ENCODE assay signal across 9 mouse cellular contexts in the genomic region with DNA sequence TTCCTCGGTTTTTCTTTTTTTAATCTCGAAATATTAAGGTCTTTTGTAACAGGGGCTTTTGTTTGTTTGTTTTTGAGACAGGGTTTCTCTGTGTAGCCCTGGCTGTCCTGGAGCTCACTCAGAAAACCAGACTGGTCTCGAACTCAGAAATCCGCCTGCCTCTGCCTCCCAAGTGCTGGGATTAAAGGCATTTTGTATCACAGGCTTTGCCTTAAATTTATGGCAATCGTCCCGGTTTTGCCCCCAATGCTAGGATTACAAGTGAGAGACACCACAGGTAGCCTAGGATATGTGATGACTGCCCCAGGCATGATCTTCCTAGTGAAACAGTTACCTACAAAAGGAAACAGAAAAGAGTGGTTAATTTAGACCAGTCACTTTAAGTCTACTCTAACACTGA. TPM values are rescaled to one million over a fixed set of nuclear protein-coding genes. Genes with fewer than 3 reads are reported as not detected.
DNase-seq lines count a peak whose midpoint lies in the region; ATAC-seq lines count a peak whose summit lies in the region.
"Had no signal": no experiment of that assay in that cellular context is flagged by ENCODE, and none has a peak within 500 bp of the region (broad histone marks: within the 10 kb centered on the region; RNA-seq: fewer than 3 reads in every experiment).

No protein-coding gene starts in this region.

- ATAC-seq in forebrain, embryonic 12.5 days (ENCODE audit: low FRiP score), result no peak
- ATAC-seq in liver, embryonic 13.5 days (ENCODE audit: low read depth), result no peak

- H3K27ac ChIP-seq in forebrain, embryonic 12.5 days, result no peak overlapping the region
- no peak overlapping the region for H3K27ac ChIP-seq in liver, embryonic 13.5 days

- no peak overlapping the region for H3K9ac ChIP-seq in forebrain, embryonic 12.5 days
- H3K9ac ChIP-seq in liver, embryonic 13.5 days, result 0 out of 2 replicates have a peak overlapping the region, but pooled peaks have one; percentile 47

- no peaks in the 10 kb centered on the region for H3K9me3 ChIP-seq in forebrain, embryonic 12.5 days
- H3K9me3 ChIP-seq in liver, embryonic 13.5 days (replicated peaks), result no peaks in the 10 kb centered on the region

- peaks cover 48% of the 10 kb centered on the region for H3K27me3 ChIP-seq in forebrain, embryonic 12.5 days
- peaks cover 48% of the 10 kb centered on the region for H3K27me3 ChIP-seq in liver, embryonic 13.5 days

- peak overlapping the region; percentile 54 for H3K4me3 ChIP-seq in forebrain, embryonic 12.5 days (replicated peaks)
- peak overlapping the region; percentile 62 for H3K4me3 ChIP-seq in liver, embryonic 13.5 days (replicated peaks)

- H3K4me2 ChIP-seq in forebrain, embryonic 12.5 days, result peak overlapping the region; percentile 61
- H3K4me2 ChIP-seq in liver, embryonic 13.5 days, result peak overlapping the region; percentile 80

- 14% methylated on average over 6 of the region's 6 CpGs for WGBS in forebrain, embryonic 12.5 days
- 7% methylated on average over 6 of the region's 6 CpGs for WGBS in liver, embryonic 13.5 days (ENCODE audit: insufficient replicate concordance)

- intact Hi-C loops in left cerebral cortex, postnatal 25 days (cut with DNase I), result loop anchor here (5.0 kb wide), 2 partner anchors 36 to 91 kb away; no protein-coding TSS in a partner anchor

- DNase-seq in cerebellum, postnatal 14 days, result peak; percentile 29 to 30
- no peak for DNase-seq in cerebellum, adult 11-12 months
- peak; percentile 53 for DNase-seq in 3T3-L1 (ENCODE audit: low read depth, low spot score)
- DNase-seq in liver, embryonic 13.5 days, result no peak
- no peak for DNase-seq in adrenal gland, adult 8-10 months
- no peak for DNase-seq in adrenal gland, postnatal 25 days
- DNase-seq in left cerebral cortex, postnatal 25 days (ENCODE audit: low spot score in 2 of 2), result no peak

- H3K36me3 ChIP-seq in forebrain, embryonic 12.5 days (replicated peaks), result no peaks in the 10 kb centered on the region
- H3K36me3 ChIP-seq in liver, embryonic 13.5 days, result no peaks in the 10 kb centered on the region

- peaks cover 7% of the 10 kb centered on the region for H3K4me1 ChIP-seq in forebrain, embryonic 12.5 days
- H3K4me1 ChIP-seq in liver, embryonic 13.5 days (replicated peaks), result peaks cover 46% of the 10 kb centered on the region

RNA-seq across cellular contexts. Expression of a gene that starts 34.0 kb away (rescaled TPM):
- polyA plus RNA-seq in forebrain, embryonic 12.5 days (2016; fragmentation: Nextera tagmentation; extraction: Ambion mirVana), result not detected in 2 replicates
- polyA plus RNA-seq in liver, embryonic 13.5 days (2015; fragmentation: Nextera tagmentation; extraction: Ambion mirVana), result not detected in 2 replicates
- total RNA-seq in adrenal gland, adult 8-10 months (2022), result not detected
- not detected in 2 replicates for total RNA-seq in adrenal gland, postnatal 25 days (2021)
- total RNA-seq in left cerebral cortex, postnatal 25 days (2021), result not detected
- total RNA-seq: layer of hippocampus, postnatal 10 days had no signal

RNA-seq across cellular contexts. Expression of a gene that starts 53.4 kb away (rescaled TPM):
- polyA plus RNA-seq in forebrain, embryonic 12.5 days (2016; fragmentation: Nextera tagmentation; extraction: Ambion mirVana), result not detected in 2 replicates
- polyA plus RNA-seq in liver, embryonic 13.5 days (2015; fragmentation: Nextera tagmentation; extraction: Ambion mirVana), result not detected in 2 replicates
- total RNA-seq in adrenal gland, adult 8-10 months (2022), result not detected
- not detected in 2 replicates for total RNA-seq in adrenal gland, postnatal 25 days (2021)
- not detected for total RNA-seq in left cerebral cortex, postnatal 25 days (2021)
- total RNA-seq: layer of hippocampus, postnatal 10 days had no signal

Comparison
In these comparisons a context has a peak if more than half of its experiments do, and no peak if none do; other contexts are left out.
1. DNase-seq: peak in cerebellum, postnatal 14 days (2 of 2) and 3T3-L1 (single experiment); none in cerebellum, adult 11-12 months (single experiment), liver, embryonic 13.5 days (single experiment), adrenal gland, adult 8-10 months (single experiment), adrenal gland, postnatal 25 days (single experiment) and left cerebral cortex, postnatal 25 days (0 of 2).